Mouse (Mus musculus): ENCODE measurements around the gene Pskh1. TPM values are rescaled to one million over a fixed set of nuclear protein-coding genes. Genes with fewer than 3 reads are reported as not detected.

Pskh1 gene
- total RNA-seq, 4 experiments from 2014 or later: 8.5 to 11.2 (median 9.1) TPM

DNA sequence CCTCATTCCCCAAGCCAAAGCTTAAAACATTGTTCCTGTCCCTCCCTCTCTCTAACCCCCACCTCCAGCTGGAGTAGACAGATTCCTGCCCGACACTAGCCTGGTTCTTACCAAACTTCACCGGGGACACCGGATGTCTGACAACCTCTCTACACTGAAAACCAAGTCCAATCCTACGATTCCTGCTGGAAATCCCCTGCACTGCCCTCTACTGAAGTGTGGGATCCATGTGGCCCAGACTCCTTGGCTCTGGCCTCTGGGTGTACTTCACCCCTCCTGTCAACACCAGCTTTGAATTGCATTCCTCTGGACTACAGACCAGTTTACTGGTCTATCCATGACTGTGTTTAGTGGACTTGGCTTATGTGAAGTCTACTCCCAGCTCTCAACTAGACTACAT is 56.3 kb downstream of the Pskh1 start:
- no peak for DNase-seq (ENCODE audit: low spot score in 2 of 2)

DNA sequence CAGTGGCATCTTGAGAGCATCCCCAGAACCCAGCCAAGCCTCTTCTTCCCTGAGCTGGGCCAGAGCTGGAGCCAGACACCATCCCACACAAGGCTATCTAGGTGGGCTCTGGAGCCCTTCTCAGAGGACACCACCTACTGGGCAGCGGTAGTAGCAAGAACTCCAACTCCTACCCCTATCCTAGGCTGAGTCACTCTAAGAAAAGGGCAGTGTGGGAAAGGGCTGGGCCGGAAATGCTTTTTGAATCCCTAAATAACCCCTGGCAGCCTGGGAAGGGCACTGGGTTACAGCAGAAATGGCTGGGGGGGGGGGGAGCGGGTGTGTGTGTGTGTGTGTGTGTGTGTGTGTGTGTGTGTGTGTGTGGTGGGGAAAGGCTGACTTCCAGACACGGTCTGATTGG is 57.6 kb downstream of the Pskh1 start:
- no peak for DNase-seq (ENCODE audit: low spot score in 2 of 2)

DNA sequence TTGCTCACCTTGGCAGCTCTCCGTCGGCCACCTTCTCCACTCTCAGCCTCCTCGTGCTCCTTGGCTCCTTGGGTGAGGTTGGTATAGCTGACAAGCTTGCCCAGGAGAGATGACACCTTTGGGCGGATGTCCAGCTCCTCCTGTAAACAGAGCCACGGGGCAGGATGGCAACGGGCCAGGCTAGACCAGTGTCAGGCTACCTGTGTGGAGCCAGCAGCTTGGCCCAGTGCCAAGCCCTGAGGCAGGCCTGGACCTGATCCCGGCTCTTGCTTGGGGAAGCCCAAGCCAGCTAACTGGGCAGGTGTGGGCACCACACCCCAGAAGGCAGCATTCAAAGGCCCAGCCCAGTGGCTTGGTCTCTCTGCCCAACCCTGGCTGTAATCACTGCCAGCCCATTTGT is 59.1 kb downstream of the Pskh1 start:
- no peak for DNase-seq (ENCODE audit: low spot score in 2 of 2)

DNA sequence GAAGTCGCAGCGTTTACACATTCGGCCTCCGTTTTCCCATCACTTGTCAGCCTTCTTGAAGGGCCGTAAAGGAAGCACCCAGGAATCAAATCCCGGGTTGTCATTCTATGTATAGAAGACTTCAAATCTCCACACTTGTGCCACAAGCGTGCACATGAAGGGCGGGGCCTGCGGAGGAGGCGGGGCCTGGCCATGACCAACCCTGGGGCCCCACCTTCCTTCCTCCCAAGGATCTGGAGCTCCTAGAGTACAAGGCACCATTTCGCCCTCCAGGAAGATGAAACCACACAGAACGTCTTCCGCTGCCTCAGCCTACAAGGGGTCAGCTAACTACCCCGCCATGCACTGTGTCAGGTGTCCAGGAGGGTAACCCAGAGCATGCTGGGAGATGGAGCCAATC is 60.9 kb downstream of the Pskh1 start:
- no peak for DNase-seq (ENCODE audit: low spot score in 2 of 2)

DNA sequence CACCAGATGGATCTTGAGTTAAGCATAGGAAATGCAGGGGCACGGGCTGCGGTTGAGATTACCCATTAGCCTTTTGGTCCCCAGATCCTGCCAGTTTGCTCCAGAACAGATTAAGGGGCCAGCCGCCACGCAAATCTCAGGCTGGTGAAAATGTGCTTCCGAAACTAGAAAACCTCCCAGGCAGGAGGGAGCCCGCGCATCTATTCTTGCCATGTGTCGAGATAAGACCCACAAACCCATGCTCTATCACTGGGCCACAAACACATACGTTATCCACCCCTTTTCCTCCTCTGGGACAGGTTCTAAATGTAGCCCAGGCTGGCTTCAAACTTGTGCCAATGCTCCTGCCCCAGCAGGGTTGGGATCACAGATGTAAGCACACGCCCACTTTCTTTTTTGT is 61.3 kb downstream of the Pskh1 start:
- no peak for DNase-seq (ENCODE audit: low spot score in 2 of 2)

DNA sequence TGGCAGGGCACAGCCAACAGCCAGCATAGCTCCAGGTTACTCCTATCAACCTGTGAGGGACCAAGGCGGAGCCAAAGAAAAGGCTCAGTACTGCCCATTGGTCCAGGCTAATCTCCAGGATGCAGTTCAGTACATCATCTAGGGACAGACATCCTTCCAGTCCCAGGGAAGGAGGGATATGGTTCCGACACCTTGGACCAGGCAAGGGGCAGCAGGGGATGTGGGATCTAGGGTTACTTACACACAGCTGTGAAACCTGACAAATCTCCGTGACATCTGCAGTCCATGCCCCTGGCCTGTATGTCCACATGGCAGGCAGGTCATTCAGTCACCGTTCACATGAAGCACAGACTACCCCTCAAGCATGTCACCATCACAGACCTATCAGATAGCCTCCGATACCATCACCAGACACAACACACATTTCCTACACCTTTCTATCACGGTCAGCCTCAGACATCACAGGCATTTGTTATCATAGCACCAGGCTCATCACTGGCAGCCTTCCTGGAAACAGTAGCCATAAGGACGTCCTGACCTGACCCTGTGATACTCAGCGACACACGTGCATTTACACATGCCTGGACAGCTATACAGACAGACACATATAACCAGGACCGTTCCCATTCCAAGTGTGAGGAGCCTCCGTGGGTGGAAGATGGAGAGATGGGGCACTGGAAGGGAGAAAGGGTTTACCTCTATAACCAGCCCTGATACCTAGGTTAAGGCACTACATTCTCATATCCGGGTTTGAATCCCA is 64.4 kb downstream of the Pskh1 start:
- no peak for DNase-seq (ENCODE audit: low spot score in 2 of 2)

DNA sequence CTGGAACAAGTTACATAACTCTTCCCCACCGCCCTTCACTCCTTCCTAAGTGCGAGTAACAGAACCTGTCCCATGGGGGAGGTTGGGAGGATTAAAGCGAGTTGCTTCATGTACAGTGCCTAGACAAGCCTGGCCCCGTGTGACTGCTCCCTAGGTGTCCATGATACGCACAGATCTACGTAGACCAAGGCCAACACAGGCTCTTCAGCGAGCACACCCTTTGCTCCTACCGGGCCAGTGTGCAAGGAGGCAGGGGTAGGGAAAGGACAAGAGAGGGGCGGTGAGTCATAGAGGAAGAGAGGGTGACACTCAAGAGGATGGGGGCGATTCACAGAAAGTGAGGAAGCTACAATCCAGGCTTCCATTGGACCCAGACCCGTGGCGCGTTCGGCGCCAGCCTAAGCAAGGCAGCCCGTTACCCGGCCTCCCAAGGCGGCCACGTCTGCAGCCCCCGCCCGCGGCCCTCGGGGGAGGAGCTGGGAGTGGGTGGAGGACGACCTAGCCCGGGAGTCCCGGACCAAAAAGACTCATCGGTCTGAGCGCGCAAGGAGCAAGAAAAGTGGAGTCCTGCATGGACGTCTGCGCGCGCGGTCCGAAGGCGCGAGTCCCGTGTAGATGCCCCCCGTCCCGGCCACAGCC is 65.1 kb downstream of the Pskh1 start:
- DNase-seq (ENCODE audit: low spot score in 2 of 2): no peak

DNA sequence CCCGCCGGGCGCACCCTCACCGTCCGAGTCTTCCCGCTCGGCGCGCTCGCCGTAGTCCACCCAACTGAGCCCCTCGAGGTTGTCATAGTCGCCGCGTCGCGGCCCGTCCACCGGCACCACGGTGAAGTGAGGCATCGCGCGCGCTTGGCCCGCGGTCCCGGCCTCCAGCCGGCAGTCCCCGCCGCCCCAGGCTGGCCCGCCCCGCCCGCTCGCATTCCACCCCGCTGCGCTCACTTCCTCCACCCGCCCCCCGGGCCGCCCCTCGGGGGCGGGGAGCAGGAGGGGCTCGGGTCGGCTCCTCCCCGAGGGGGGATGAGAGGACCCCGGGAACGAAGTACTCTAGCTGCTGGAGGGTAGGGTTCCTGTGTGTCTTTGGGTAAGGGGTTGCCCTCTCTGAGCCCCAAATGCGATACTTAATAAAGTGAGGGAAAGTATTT is 65.7 kb downstream of the Pskh1 start, which contains the start of gene Slc12a4:
Gene Slc12a4 (minus strand): TSS at position 193 of the 437 bp plus-strand sequence.
- no peak for DNase-seq (ENCODE audit: low spot score in 2 of 2)

DNA sequence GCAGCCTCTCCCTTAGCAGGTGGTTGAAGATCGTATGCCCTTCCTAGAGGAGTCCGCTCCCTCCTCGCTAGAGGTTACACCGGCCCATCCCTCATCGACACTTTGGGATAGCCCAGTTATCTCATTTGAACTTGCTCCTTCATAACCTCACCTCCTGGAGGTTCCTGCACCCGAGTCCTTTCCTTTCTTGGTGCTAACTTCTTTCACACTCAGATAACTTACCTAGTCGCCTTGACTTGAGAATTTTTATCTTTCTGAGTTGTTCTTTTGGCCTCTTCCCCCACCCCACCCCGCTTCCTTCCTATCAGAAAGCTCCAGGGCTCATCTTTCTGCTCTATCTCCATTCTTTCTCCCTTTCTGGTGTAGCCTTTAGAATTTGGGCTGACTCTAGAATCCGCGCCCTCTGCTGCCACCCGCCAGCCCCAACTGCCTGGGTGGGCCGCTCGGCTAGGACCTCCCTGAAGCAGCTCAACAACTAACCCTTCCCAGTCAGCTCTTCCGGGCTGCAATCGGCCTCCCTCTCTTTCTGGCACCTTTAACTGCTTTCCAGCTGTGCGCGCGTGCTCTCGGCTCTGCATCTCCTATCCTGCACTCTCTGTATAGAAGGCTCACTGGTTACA is 66.6 kb downstream of the Pskh1 start:
- DNase-seq (ENCODE audit: low spot score in 2 of 2): no peak

DNA sequence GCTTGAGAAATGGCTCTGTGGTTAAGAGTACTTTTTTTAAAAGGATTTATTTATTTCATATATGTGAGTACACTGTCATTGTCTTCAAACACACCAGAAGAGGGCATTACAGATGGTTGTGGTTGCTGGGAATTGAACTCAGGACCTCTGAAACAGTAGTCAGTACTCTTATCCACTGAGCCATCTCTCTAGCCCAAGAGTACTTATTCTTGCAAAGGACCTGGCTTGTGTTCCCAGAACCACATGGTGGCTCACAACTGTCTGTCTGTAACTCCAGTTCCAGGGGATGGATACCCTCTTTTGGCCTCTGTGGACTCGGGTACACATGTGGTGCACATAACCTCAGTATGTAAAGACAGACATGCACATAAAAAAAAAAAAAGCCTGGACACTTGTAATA is 69.1 kb downstream of the Pskh1 start:
- no peak for DNase-seq (ENCODE audit: low spot score in 2 of 2)

DNA sequence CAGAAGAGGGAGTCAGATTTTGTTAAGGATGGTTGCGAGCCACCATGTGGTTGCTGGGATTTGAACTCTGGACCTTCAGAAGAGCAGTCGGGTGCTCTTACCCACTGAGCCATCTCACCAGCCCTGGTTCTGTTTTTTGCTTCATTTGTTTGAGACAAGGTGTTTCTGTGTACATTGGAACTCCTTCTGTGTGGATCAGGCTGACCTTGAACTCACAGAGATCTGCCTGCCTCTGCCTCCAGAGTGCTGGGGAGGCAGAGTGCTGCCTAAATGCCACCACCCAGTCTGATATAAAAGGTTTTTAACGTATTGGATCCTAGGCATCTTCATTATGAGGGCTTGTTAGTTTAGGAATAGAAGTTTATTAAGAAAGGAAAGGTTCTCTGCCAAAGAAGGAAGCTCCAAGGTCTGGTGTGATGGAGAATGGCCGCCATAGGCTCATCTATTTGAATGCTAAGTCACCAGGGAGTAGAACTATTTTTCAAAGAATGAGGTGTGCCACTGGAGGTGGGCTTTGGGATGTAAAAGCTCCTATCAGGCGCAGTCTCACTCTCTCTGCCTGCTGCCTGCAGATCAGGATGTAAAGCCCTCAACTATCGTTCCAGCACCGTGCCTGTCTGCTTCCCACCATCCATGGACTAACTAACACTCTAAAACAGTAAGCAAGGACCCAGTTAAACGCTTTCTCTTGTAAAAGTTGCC is 70.9 kb downstream of the Pskh1 start:
- no peak for DNase-seq (ENCODE audit: low spot score in 2 of 2)

DNA sequence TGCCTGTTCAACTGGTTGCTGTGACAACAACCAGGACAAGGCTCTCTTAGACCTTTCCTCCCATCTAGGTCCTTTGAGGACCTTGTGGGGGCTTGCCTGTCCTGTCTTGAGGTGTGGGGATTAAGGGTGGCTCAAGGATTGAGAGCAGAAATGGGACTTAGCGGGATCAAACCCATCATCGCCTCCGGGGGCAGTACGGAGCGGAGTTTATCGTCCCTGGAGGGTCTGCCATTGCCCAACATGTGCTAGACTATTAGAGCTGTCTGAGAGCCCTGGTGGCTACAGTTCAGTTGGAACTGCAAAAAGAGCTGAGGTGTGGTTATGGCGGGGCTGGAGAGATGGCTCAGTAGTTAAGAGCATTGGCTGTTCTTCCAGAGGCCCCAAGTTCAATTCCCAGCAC is 75.1 kb downstream of the Pskh1 start:
- no peak for DNase-seq (ENCODE audit: low spot score in 2 of 2)

DNA sequence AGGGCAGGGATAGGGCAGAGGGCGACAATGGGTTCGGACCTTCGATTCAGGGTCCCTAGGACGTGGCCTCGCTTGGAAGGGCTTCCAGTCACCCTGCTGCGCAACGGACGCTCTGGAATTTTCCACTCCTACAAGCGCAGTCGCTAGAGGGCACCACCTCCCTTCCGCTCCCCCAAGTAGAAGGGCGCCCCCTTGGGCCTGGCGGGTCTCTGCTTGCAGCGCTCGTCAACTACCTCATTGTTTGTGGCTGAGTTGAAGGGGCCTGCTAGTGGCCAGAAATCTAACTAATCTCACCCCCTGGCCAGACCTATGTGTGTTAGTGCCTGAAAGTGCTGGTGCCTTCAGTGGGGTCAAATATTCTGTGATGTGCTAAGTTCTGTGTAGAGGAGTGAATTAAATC is 79.1 kb downstream of the Pskh1 start, which contains the start of gene Dpep3:
Gene Dpep3 (minus strand): TSS at position 105 of the 400 bp plus-strand sequence.
- no peak for DNase-seq (ENCODE audit: low spot score in 2 of 2)

DNA sequence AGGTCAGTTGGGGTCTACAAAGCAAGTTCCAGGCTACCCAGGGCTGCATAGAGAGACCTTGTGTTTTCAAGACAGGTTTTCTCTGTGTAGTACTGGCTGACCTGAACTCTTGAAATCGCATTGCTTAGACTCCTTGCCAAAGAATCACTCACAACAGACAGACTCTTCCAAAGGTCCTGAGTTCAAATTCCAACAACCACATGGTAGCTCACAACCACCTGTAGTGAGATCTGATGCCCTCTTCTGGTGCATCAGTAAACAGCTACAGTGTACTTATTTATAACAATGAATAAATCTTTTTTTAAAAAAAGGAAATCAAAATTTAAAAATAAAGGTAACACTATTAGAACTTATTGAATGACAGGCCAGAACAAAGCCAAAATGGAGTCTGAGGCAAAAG is 80.9 kb downstream of the Pskh1 start:
- DNase-seq (ENCODE audit: low spot score in 2 of 2): no peak

Small RNA genes within 50 kb of the gene (microRNA-seq; reads per million reads assigned to microRNA genes)
- gene Mir7074: 0 to 0.21 reads per million in 2 experiments

Other genes starting within 250 kb of the Pskh1 start
- gene Carmil2, start 214.2 kb upstream of the Pskh1 start, total RNA-seq (2022): 10 to 100 TPM; 57.2 to 62.8 (median 58.3) TPM
- 10 to 100 TPM; 49.0 to 53.8 (median 50.9) TPM for gene Acd, start 199.3 kb upstream of the Pskh1 start, total RNA-seq (2022)
- 10 to 100 TPM; 34.7 to 42.3 (median 39.2) TPM for gene Pard6a, start 199.3 kb upstream of the Pskh1 start, total RNA-seq (2022)
- under 1 TPM in 2 of 4 experiments, not detected in 2; 0.44 to 0.46 TPM for gene 4933405L10Rik, start 192.8 kb upstream of the Pskh1 start, total RNA-seq (2022)
- 10 to 100 TPM in 1 of 4 experiments, 1 to 10 TPM in 3; 9.0 to 11.2 (median 9.3) TPM for gene Enkd1, start 192.2 kb upstream of the Pskh1 start, total RNA-seq (2022)
- 10 to 100 TPM; 14.5 to 21.4 (median 18.3) TPM for gene Gfod2, start 141.8 kb upstream of the Pskh1 start, total RNA-seq (2022)
- gene Ranbp10, start 73.1 kb upstream of the Pskh1 start, total RNA-seq (2022): 10 to 100 TPM; 20.1 to 24.4 (median 22.4) TPM
- gene Tsnaxip1, start 72.7 kb upstream of the Pskh1 start, total RNA-seq (2022): under 1 TPM in 1 of 4 experiments, not detected in 3; 0.16 TPM
- 10 to 100 TPM; 14.4 to 17.8 (median 16.0) TPM for gene Cenpt, start 47.2 kb upstream of the Pskh1 start, total RNA-seq (2022)
- 10 to 100 TPM; 36.8 to 41.5 (median 37.4) TPM for gene Thap11, start 45.3 kb upstream of the Pskh1 start, total RNA-seq (2022)
- 10 to 100 TPM; 19.8 to 39.6 (median 23.2) TPM for gene Nutf2, start 39.9 kb upstream of the Pskh1 start, total RNA-seq (2022)
- gene Edc4, start 19.6 kb upstream of the Pskh1 start, total RNA-seq (2022): 10 to 100 TPM; 56.5 to 64.4 (median 62.9) TPM
- gene Nrn1l, start 6.9 kb upstream of the Pskh1 start, total RNA-seq (2022): 1 to 10 TPM; 4.3 to 5.6 (median 4.9) TPM
- gene Ctrl, start 33.4 kb downstream of the Pskh1 start, total RNA-seq (2022): 1 to 10 TPM in 1 of 4 experiments, under 1 TPM in 2, not detected in 1; 0.67 to 1.2 (median 0.98) TPM
- 10 to 100 TPM; 82.5 to 92.6 (median 90.1) TPM for gene Psmb10, start 38.0 kb downstream of the Pskh1 start, total RNA-seq (2022)
- 10 to 100 TPM; 19.5 to 27.1 (median 23.5) TPM for gene Lcat, start 42.9 kb downstream of the Pskh1 start, total RNA-seq (2022)
- 10 to 100 TPM; 18.8 to 23.8 (median 20.6) TPM for gene Slc12a4, start 65.7 kb downstream of the Pskh1 start, total RNA-seq (2022)
- under 1 TPM in 1 of 4 experiments, not detected in 3; 0.23 TPM for gene Dpep3, start 79.0 kb downstream of the Pskh1 start, total RNA-seq (2022)
- gene Dus2, start 90.9 kb downstream of the Pskh1 start, total RNA-seq (2022): 10 to 100 TPM; 18.0 to 23.1 (median 20.5) TPM
- under 1 TPM in 1 of 4 experiments, not detected in 3; 0.57 TPM for gene Dpep2nb, start 105.5 kb downstream of the Pskh1 start, total RNA-seq (2022)
- gene Ddx28, start 111.4 kb downstream of the Pskh1 start, total RNA-seq (2022): 10 to 100 TPM; 13.9 to 16.8 (median 14.8) TPM
- gene Nfatc3, start 158.4 kb downstream of the Pskh1 start, total RNA-seq (2022): 10 to 100 TPM; 12.9 to 15.5 (median 14.7) TPM
- under 1 TPM in 3 of 4 experiments, not detected in 1; 0.19 to 0.87 (median 0.70) TPM for gene Esrp2, start 236.5 kb downstream of the Pskh1 start, total RNA-seq (2022)
- 10 to 100 TPM; 23.4 to 31.5 (median 26.9) TPM for gene Pla2g15, start 250.0 kb downstream of the Pskh1 start, total RNA-seq (2022)